Mouse (Mus musculus): ENCODE measurements around the gene Gpkow.

Gpkow gene

GRCm38 (mm10) chrX:7696954-7697381, at the start of gene Gpkow:
Gene Gpkow (plus strand): TSS chrX:7697131.
- peak; percentile 77 for DNase-seq (ENCODE audit: low read depth, low spot score)

GRCm38 (mm10) chrX:7648671-7649304, 48.1 kb upstream of the Gpkow start:
- DNase-seq (ENCODE audit: low read depth, low spot score) = peak; percentile 75

- DNase-seq (ENCODE audit: low read depth, low spot score) = no peak
Measured at GRCm38 (mm10) chrX:7657221-7657639, 39.7 kb upstream of the Gpkow start, which contains the start of gene Prickle3. Gene Prickle3 (plus strand): TSS chrX:7657260.

GRCm38 (mm10) chrX:7658031-7658784, 38.7 kb upstream of the Gpkow start:
- DNase-seq (ENCODE audit: low read depth, low spot score) = no peak

GRCm38 (mm10) chrX:7658785-7659589, 37.9 kb upstream of the Gpkow start:
- no peak for DNase-seq (ENCODE audit: low read depth, low spot score)

GRCm38 (mm10) chrX:7661086-7661485, 35.8 kb upstream of the Gpkow start:
- no peak for DNase-seq (ENCODE audit: low read depth, low spot score)

GRCm38 (mm10) chrX:7662936-7663335, 34.0 kb upstream of the Gpkow start:
- no peak for DNase-seq (ENCODE audit: low read depth, low spot score)

- DNase-seq (ENCODE audit: low read depth, low spot score) = no peak
Measured at GRCm38 (mm10) chrX:7664791-7665190, 32.1 kb upstream of the Gpkow start.

GRCm38 (mm10) chrX:7665739-7666502, 31.0 kb upstream of the Gpkow start:
- no peak for DNase-seq (ENCODE audit: low read depth, low spot score)

GRCm38 (mm10) chrX:7670390-7670881, 26.5 kb upstream of the Gpkow start:
- no peak for DNase-seq (ENCODE audit: low read depth, low spot score)

- DNase-seq (ENCODE audit: low read depth, low spot score) = no peak
Measured at GRCm38 (mm10) chrX:7670921-7671623, 25.9 kb upstream of the Gpkow start, which contains the start of gene Plp2. Gene Plp2 (minus strand): TSS chrX:7671390.

GRCm38 (mm10) chrX:7672739-7673138, 24.2 kb upstream of the Gpkow start:
- DNase-seq (ENCODE audit: low read depth, low spot score) = no peak

GRCm38 (mm10) chrX:7673578-7674281, 23.2 kb upstream of the Gpkow start:
- no peak for DNase-seq (ENCODE audit: low read depth, low spot score)

GRCm38 (mm10) chrX:7674284-7675000, 22.5 kb upstream of the Gpkow start:
- DNase-seq (ENCODE audit: low read depth, low spot score) = no peak

GRCm38 (mm10) chrX:7675001-7675380, 21.9 kb upstream of the Gpkow start:
- DNase-seq (ENCODE audit: low read depth, low spot score) = no peak

GRCm38 (mm10) chrX:7678986-7679385, 17.9 kb upstream of the Gpkow start:
- DNase-seq (ENCODE audit: low read depth, low spot score) = no peak

- peak; percentile 76 for DNase-seq (ENCODE audit: low read depth, low spot score)
Measured at GRCm38 (mm10) chrX:7679405-7680056, 17.4 kb upstream of the Gpkow start.

- no peak for DNase-seq (ENCODE audit: low read depth, low spot score)
Measured at GRCm38 (mm10) chrX:7680057-7680412, 16.9 kb upstream of the Gpkow start.

GRCm38 (mm10) chrX:7680864-7681263, 16.1 kb upstream of the Gpkow start, which contains the start of gene Magix:
Gene Magix (minus strand): TSS chrX:7681251.
- DNase-seq (ENCODE audit: low read depth, low spot score) = no peak

Data from embryo, embryonic 11.5 days (tissue).